ENCODE assay signal across 8 mouse cellular contexts in the genomic region with DNA sequence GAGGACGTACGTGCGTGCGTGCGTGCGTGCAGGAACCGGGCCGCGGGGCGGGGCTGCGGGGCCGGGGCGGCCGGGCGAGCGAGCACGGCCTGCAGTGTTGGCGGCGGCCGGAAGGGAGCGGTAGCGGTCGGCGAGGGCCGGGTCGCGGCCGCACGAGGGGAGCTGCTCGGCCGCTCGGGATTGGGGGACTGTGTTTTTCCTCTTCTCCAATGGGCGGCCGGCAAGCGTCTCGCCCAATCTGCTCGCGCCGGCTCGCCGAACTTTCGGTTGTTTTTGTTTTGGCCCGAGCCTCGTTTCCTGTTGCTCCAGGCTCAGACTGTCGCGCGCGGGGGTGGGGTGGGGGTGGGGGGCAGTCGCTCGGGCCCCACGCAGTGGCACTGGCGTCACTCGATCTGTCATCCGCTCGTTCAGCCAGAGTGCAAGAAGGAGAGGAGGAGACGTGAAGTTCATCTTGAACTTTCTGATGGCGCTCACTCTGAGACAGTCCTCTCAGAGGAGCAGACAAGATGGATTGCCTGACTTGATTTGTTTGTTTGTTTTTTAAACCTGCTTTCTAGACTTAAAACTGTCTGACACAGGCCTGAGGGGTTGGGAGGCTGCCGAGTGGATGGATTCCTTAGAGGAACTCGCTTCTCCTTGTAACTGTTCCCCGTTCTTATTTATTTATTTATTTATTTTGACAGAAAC. TPM values are rescaled to one million over a fixed set of nuclear protein-coding genes. Genes with fewer than 3 reads are reported as not detected.
DNase-seq lines count a peak whose midpoint lies in the region; ATAC-seq lines count a peak whose summit lies in the region.

No protein-coding gene starts in this region.

- H3K4me3 ChIP-seq in embryonic facial prominence, embryonic 11.5 days (ENCODE audit: low read depth, low read length) = peak overlapping the region; percentile 96
- peak overlapping the region; percentile 99 for H3K4me3 ChIP-seq in liver, embryonic 11.5 days (ENCODE audit: low read depth, low read length)

- H3K36me3 ChIP-seq in embryonic facial prominence, embryonic 11.5 days (replicated peaks; ENCODE audit: control insufficient read depth, insufficient read depth, low read depth, low read length) = no peaks in the 10 kb centered on the region; the same call in 1 of the 2 replicates
- H3K36me3 ChIP-seq in liver, embryonic 11.5 days (ENCODE audit: control insufficient read depth, insufficient read depth, low read length) = no peaks in the 10 kb centered on the region
- no peaks in the 10 kb centered on the region; the same call in 1 of the 2 replicates for H3K36me3 ChIP-seq in splenic B cell, adult 2 months (ENCODE audit: control insufficient read depth, insufficient read depth, low read length, poor library complexity, severe bottlenecking)

- H3K9ac ChIP-seq in embryonic facial prominence, embryonic 11.5 days (replicated peaks; ENCODE audit: low read length) = peak overlapping the region; percentile 100
- peak overlapping the region; percentile 100 for H3K9ac ChIP-seq in liver, embryonic 11.5 days (ENCODE audit: low read depth, low read length)

- ATAC-seq in embryonic facial prominence, embryonic 11.5 days (replicated peaks; ENCODE audit: insufficient number of reproducible peaks, low FRiP score, low TSS enrichment, low read depth) = peak; percentile 89
- peak; percentile 94 for ATAC-seq in liver, embryonic 11.5 days (replicated peaks; ENCODE audit: low FRiP score)
- peak; percentile 75 for ATAC-seq in monocyte, adult 5-6 weeks (replicated peaks; ENCODE audit: insufficient number of reproducible peaks, low FRiP score, low TSS enrichment, poor library complexity, severe bottlenecking)

- DNase-seq in A20 (ENCODE audit: low read depth, low spot score) = peak; percentile 94
- DNase-seq in adrenal gland, postnatal 36 days = peak; percentile 94 to 98
- peak; percentile 94 for DNase-seq in embryonic facial prominence, embryonic 11.5 days (ENCODE audit: low spot score)
- peak; percentile 89 for DNase-seq in heart, adult 8-10 months (ENCODE audit: low spot score)
- peak; percentile 90 to 92 for DNase-seq in kidney, adult 8-10 months
- DNase-seq in liver, embryonic 11.5 days (ENCODE audit: low spot score) = peak; percentile 95
- DNase-seq in splenic B cell, adult 2 months (ENCODE audit: low read depth, low spot score) = peak; percentile 95

- H3K27me3 ChIP-seq in embryonic facial prominence, embryonic 11.5 days (ENCODE audit: control insufficient read depth, insufficient read depth, low read length) = no peaks in the 10 kb centered on the region
- H3K27me3 ChIP-seq in liver, embryonic 11.5 days (replicated peaks; ENCODE audit: control insufficient read depth, insufficient read depth, low read length) = no peaks in the 10 kb centered on the region
- H3K27me3 ChIP-seq in splenic B cell, adult 2 months (ENCODE audit: control insufficient read depth, insufficient read depth, low read length, poor library complexity, severe bottlenecking) = no peaks in the 10 kb centered on the region

- 1% methylated on average over 56 of the region's 60 CpGs for WGBS in embryonic facial prominence, embryonic 11.5 days
- under 1% methylated on average over 60 of the region's 60 CpGs for WGBS in liver, embryonic 11.5 days

- H3K4me2 ChIP-seq in embryonic facial prominence, embryonic 11.5 days (ENCODE audit: low read depth, low read length) = peak overlapping the region; percentile 83
- H3K4me2 ChIP-seq in liver, embryonic 11.5 days = peak overlapping the region; percentile 97

- peak overlapping the region; percentile 100 for H3K27ac ChIP-seq in embryonic facial prominence, embryonic 11.5 days (replicated peaks; ENCODE audit: low read depth, low read length)
- peak overlapping the region; percentile 100 for H3K27ac ChIP-seq in liver, embryonic 11.5 days (ENCODE audit: low read depth, low read length)

- no peaks in the 10 kb centered on the region for H3K4me1 ChIP-seq in embryonic facial prominence, embryonic 11.5 days (ENCODE audit: control insufficient read depth, insufficient read depth, low read length)
- H3K4me1 ChIP-seq in liver, embryonic 11.5 days (replicated peaks; ENCODE audit: control insufficient read depth, insufficient read depth, low read length) = peaks cover 11% of the 10 kb centered on the region

- H3K9me3 ChIP-seq in embryonic facial prominence, embryonic 11.5 days (replicated peaks; ENCODE audit: control insufficient read depth, low read length) = no peaks in the 10 kb centered on the region
- H3K9me3 ChIP-seq in liver, embryonic 11.5 days (ENCODE audit: control insufficient read depth, low read length) = no peaks in the 10 kb centered on the region

RNA-seq across cellular contexts. Expression of gene Kmt5b, which starts 1.6 kb away (rescaled TPM):
- 10 to 100 TPM; 50.7 to 52.5 TPM for total RNA-seq in adrenal gland, postnatal 36 days (2021)
- 28.4 and 30.8 TPM in 2 replicates for polyA plus RNA-seq in embryonic facial prominence, embryonic 11.5 days (2014; fragmentation: Nextera tagmentation; extraction: Ambion mirVana)
- 10 to 100 TPM; 23.7 to 29.4 (median 28.2) TPM for total RNA-seq in heart, adult 8-10 months (2022)
- 17.8 and 17.9 TPM in 2 replicates for polyA plus RNA-seq in liver, embryonic 11.5 days (2014; fragmentation: Nextera tagmentation; extraction: Ambion mirVana)
- total RNA-seq in monocyte, adult 5-6 weeks (2017) = 103 to 126 TPM (median 109 TPM) in 3 replicates

Comparison
In these comparisons a context has a peak if more than half of its experiments do, and no peak if none do; other contexts are left out.
1. Peak in every context shown above with its lines: DNase-seq, ATAC-seq, H3K4me3 ChIP-seq and H3K27ac ChIP-seq.